Mouse (Mus musculus) midbrain, embryonic 16.5 days (tissue): ENCODE measurements around the gene Pappa. TPM values are rescaled to one million over a fixed set of nuclear protein-coding genes. Genes with fewer than 3 reads are reported as not detected.

Source experiments
- ATAC-seq: fragments of 200-750 bp; cut with Nextera tagmentation; 2 replicates; pipeline ENCODE4 v1.8.0; 2017; ENCODE audit warnings: moderate TSS enrichment
- H3K27ac ChIP-seq: fragments of 300-500 bp; sonication (generic); 2 replicates; pipeline ENCODE4 v1.5.1; 2014; ENCODE audit warnings: mild to moderate bottlenecking, low read length, mixed read lengths
- H3K27me3 ChIP-seq: fragments of 300-500 bp; sonication (generic); 2 replicates; pipeline ENCODE4 v1.6.1; 2014; ENCODE audit warnings: low read depth, low read length, mixed read lengths; ENCODE audit not compliant: control insufficient read depth, insufficient read depth
- H3K36me3 ChIP-seq: fragments of 300-500 bp; sonication (generic); 2 replicates; pipeline ENCODE4 v1.6.1; 2014; ENCODE audit warnings: mild to moderate bottlenecking, low read length, moderate library complexity, mixed read lengths; ENCODE audit not compliant: control insufficient read depth, insufficient read depth
- H3K4me1 ChIP-seq: fragments of 300-500 bp; sonication (generic); 2 replicates; pipeline ENCODE4 v1.6.1; 2014; ENCODE audit warnings: mild to moderate bottlenecking, low read length, mixed read lengths; ENCODE audit not compliant: control insufficient read depth, insufficient read depth
- H3K4me2 ChIP-seq: fragments of 300-500 bp; sonication (generic); 2 replicates; pipeline ENCODE4 v1.6.1; 2014; ENCODE audit warnings: mild to moderate bottlenecking, low read length, mixed read lengths
- H3K4me3 ChIP-seq: fragments of 300-500 bp; sonication (generic); 2 replicates; pipeline ENCODE4 v1.5.1; 2014; ENCODE audit warnings: low read depth, mild to moderate bottlenecking, low read length, moderate library complexity, mixed read lengths
- H3K9ac ChIP-seq: fragments of 300-500 bp; sonication (generic); 2 replicates; pipeline ENCODE4 v1.6.1; 2014; ENCODE audit warnings: low read depth, low read length, mixed read lengths
- H3K9me3 ChIP-seq: fragments of 300-500 bp; sonication (generic); replicated peaks from 2 replicates; pipeline ENCODE4 v1.6.1; 2014; ENCODE audit warnings: mild to moderate bottlenecking, low read length, mixed read lengths; ENCODE audit not compliant: control insufficient read depth, poor library complexity, severe bottlenecking
- WGBS: fragments of 180-500 bp; shearing (Covaris S2); extraction: QIAGEN DNeasy Blood & Tissue Kit; methylation state at CpG from one replicate; pipeline ENCODE4 v1.1.7; 2014; 5-methylcytosine and 5-hydroxymethylcytosine counted together
- polyA plus RNA-seq: library from polyadenylated mRNA; unstranded; fragments of >200 nt; fragmentation: Nextera tagmentation; extraction: Ambion mirVana; gene quantifications from 2 replicates; pipeline ENCODE4 v1.2.1, GENCODE M21; 2015

Pappa gene
- polyA plus RNA-seq, 1 experiment from 2014 or later: 0.75 TPM

- ATAC-seq: no peak
- H3K9me3 ChIP-seq: no peaks in the 10 kb centered on the region
- H3K9ac ChIP-seq: no peak overlapping the region
- H3K4me2 ChIP-seq: no peak overlapping the region
- no peak overlapping the region for H3K4me3 ChIP-seq
- no peaks in the 10 kb centered on the region for H3K36me3 ChIP-seq
- H3K27me3 ChIP-seq: no peaks in the 10 kb centered on the region
- WGBS: 63% methylated on average over 6 of the region's 6 CpGs
- H3K27ac ChIP-seq: no peak overlapping the region
- no peaks in the 10 kb centered on the region for H3K4me1 ChIP-seq
Measured at GRCm38 (mm10) chr4:65402836-65403634, 279.1 kb downstream of the Pappa start.
